In genomic region chr17:56200586-56200985, GRCm38 (mm10) we compare ENCODE assay signal across 17 mouse cellular contexts. TPM values are rescaled to one million over a fixed set of nuclear protein-coding genes. Genes with fewer than 3 reads are reported as not detected.
DNase-seq lines count a peak whose midpoint lies in the region; ATAC-seq and TF ChIP-seq lines count a peak whose summit lies in the region.
"Had no signal": no experiment of that assay in that cellular context is flagged by ENCODE, and none has a peak within 500 bp of the region (broad histone marks: within the 10 kb centered on the region; RNA-seq: fewer than 3 reads in every experiment).

No protein-coding gene starts in this region.

- no peak overlapping the region for H3K4me3 ChIP-seq in hindbrain, postnatal 0 days (ENCODE audit: low read length)
- H3K4me3 ChIP-seq in hindbrain, embryonic 14.5 days (replicated peaks; ENCODE audit: low read length), result no peak overlapping the region
- no peak overlapping the region for H3K4me3 ChIP-seq in midbrain, embryonic 14.5 days (replicated peaks; ENCODE audit: low read depth, low read length)
- H3K4me3 ChIP-seq in midbrain, embryonic 15.5 days, result no peak overlapping the region
- H3K4me3 ChIP-seq in small intestine, adult 2 months (ENCODE audit: low read depth, low read length), result no peak overlapping the region
- H3K4me3 ChIP-seq: forebrain, embryonic 12.5 days; limb, embryonic 15.5 days; midbrain, embryonic 12.5 days; neural tube, embryonic 15.5 days had no signal

- peak; percentile 64 for TF ChIP-seq CTCF in hindbrain, postnatal 0 days (IDR thresholded peaks at IDR 0.05; ENCODE audit: low read depth)
- TF ChIP-seq CTCF in small intestine, adult 2 months (IDR thresholded peaks at IDR 0.05; ENCODE audit: extremely low read depth, insufficient read length, insufficient replicate concordance, low read depth, low read length), result peak; percentile 52; the same call in 1 of the 2 replicates

- no peak for TF ChIP-seq POLR2A in small intestine, adult 2 months (IDR thresholded peaks at IDR 0.05; ENCODE audit: low read depth, low read length)

- H3K9me3 ChIP-seq in hindbrain, postnatal 0 days (ENCODE audit: low read length), result no peaks in the 10 kb centered on the region
- H3K9me3 ChIP-seq in hindbrain, embryonic 14.5 days (ENCODE audit: control insufficient read depth, low read length), result no peaks in the 10 kb centered on the region
- H3K9me3 ChIP-seq in midbrain, embryonic 14.5 days (ENCODE audit: control insufficient read depth, low read length), result no peaks in the 10 kb centered on the region
- H3K9me3 ChIP-seq in midbrain, embryonic 15.5 days, result no peaks in the 10 kb centered on the region
- H3K9me3 ChIP-seq: forebrain, embryonic 12.5 days; limb, embryonic 15.5 days; midbrain, embryonic 12.5 days; neural tube, embryonic 15.5 days had no signal

- ATAC-seq in hindbrain, postnatal 0 days, result no peak
- no peak for ATAC-seq in hindbrain, embryonic 14.5 days (ENCODE audit: low FRiP score)
- no peak for ATAC-seq in midbrain, embryonic 14.5 days (ENCODE audit: low FRiP score, low TSS enrichment)
- no peak for ATAC-seq in midbrain, embryonic 15.5 days (replicated peaks)

- no peaks in the 10 kb centered on the region for H3K4me1 ChIP-seq in hindbrain, postnatal 0 days (ENCODE audit: insufficient read depth, low read length)
- no peaks in the 10 kb centered on the region for H3K4me1 ChIP-seq in hindbrain, embryonic 14.5 days (replicated peaks; ENCODE audit: control insufficient read depth, insufficient read depth, low read length)
- H3K4me1 ChIP-seq in midbrain, embryonic 14.5 days (ENCODE audit: control insufficient read depth, insufficient read depth, low read length), result no peaks in the 10 kb centered on the region
- no peaks in the 10 kb centered on the region for H3K4me1 ChIP-seq in midbrain, embryonic 15.5 days
- H3K4me1 ChIP-seq in small intestine, adult 2 months (ENCODE audit: control insufficient read depth, insufficient read depth, insufficient read length, low read length), result no peaks in the 10 kb centered on the region
- H3K4me1 ChIP-seq: forebrain, embryonic 12.5 days; limb, embryonic 15.5 days; midbrain, embryonic 12.5 days; neural tube, embryonic 15.5 days had no signal

- H3K9ac ChIP-seq in hindbrain, postnatal 0 days (replicated peaks; ENCODE audit: low read length), result no peak overlapping the region
- no peak overlapping the region for H3K9ac ChIP-seq in hindbrain, embryonic 14.5 days
- no peak overlapping the region for H3K9ac ChIP-seq in midbrain, embryonic 14.5 days (replicated peaks; ENCODE audit: low read length)
- H3K9ac ChIP-seq in midbrain, embryonic 15.5 days, result no peak overlapping the region
- H3K9ac ChIP-seq: forebrain, embryonic 12.5 days; limb, embryonic 15.5 days; midbrain, embryonic 12.5 days; neural tube, embryonic 15.5 days had no signal

- no peaks in the 10 kb centered on the region for H3K27me3 ChIP-seq in hindbrain, postnatal 0 days (ENCODE audit: insufficient read depth, low read length)
- no peaks in the 10 kb centered on the region for H3K27me3 ChIP-seq in hindbrain, embryonic 14.5 days (ENCODE audit: control insufficient read depth, insufficient read depth, low read length)
- no peaks in the 10 kb centered on the region for H3K27me3 ChIP-seq in midbrain, embryonic 14.5 days (ENCODE audit: control insufficient read depth, insufficient read depth, low read length)
- H3K27me3 ChIP-seq in midbrain, embryonic 15.5 days (replicated peaks), result no peaks in the 10 kb centered on the region
- no peaks in the 10 kb centered on the region for H3K27me3 ChIP-seq in small intestine, adult 2 months (ENCODE audit: control insufficient read depth, insufficient read depth, low read length)
- H3K27me3 ChIP-seq: forebrain, embryonic 12.5 days; limb, embryonic 15.5 days; midbrain, embryonic 12.5 days; neural tube, embryonic 15.5 days had no signal

- H3K4me2 ChIP-seq in hindbrain, postnatal 0 days (ENCODE audit: low read depth, low read length), result no peak overlapping the region
- no peak overlapping the region for H3K4me2 ChIP-seq in hindbrain, embryonic 14.5 days (replicated peaks)
- H3K4me2 ChIP-seq in midbrain, embryonic 14.5 days (ENCODE audit: low read length), result no peak overlapping the region
- H3K4me2 ChIP-seq in midbrain, embryonic 15.5 days, result no peak overlapping the region
- H3K4me2 ChIP-seq: forebrain, embryonic 12.5 days; limb, embryonic 15.5 days; midbrain, embryonic 12.5 days; neural tube, embryonic 15.5 days had no signal

- DNase-seq in hindbrain, postnatal 0 days (ENCODE audit: low spot score), result peak; percentile 20
- DNase-seq in hindbrain, embryonic 14.5 days (ENCODE audit: low spot score), result no peak
- DNase-seq in midbrain, embryonic 14.5 days, result peak; percentile 7
- DNase-seq in R1 (ENCODE audit: low read depth, low spot score), result peak; percentile 64
- no peak for DNase-seq in kidney, adult 18-20 months
- DNase-seq in cerebellum, adult 8-10 months, result no peak
- DNase-seq: adrenal gland, postnatal 14 days; cerebellum, adult 18-20 months; gastrocnemius, postnatal 25 days; kidney, adult 9 months; thymus, postnatal 14 days had no signal

- no peak overlapping the region for H3K27ac ChIP-seq in hindbrain, postnatal 0 days
- no peak overlapping the region for H3K27ac ChIP-seq in hindbrain, embryonic 14.5 days
- no peak overlapping the region for H3K27ac ChIP-seq in midbrain, embryonic 14.5 days (replicated peaks; ENCODE audit: low read depth, low read length)
- H3K27ac ChIP-seq in midbrain, embryonic 15.5 days, result no peak overlapping the region
- H3K27ac ChIP-seq in small intestine, adult 2 months (ENCODE audit: insufficient read depth, low read depth, low read length), result no peak overlapping the region
- H3K27ac ChIP-seq: forebrain, embryonic 12.5 days; limb, embryonic 15.5 days; midbrain, embryonic 12.5 days; neural tube, embryonic 15.5 days had no signal

- 85% methylated on average over 9 of the region's 9 CpGs for WGBS in hindbrain, postnatal 0 days
- 85% methylated on average over 9 of the region's 9 CpGs for WGBS in hindbrain, embryonic 14.5 days
- 84% methylated on average over 9 of the region's 9 CpGs for WGBS in midbrain, embryonic 14.5 days
- WGBS in midbrain, embryonic 15.5 days, result 82% methylated on average over 9 of the region's 9 CpGs
- WGBS in small intestine, adult 2 months, result 87% methylated on average over 9 of the region's 9 CpGs

- H3K36me3 ChIP-seq in hindbrain, postnatal 0 days (ENCODE audit: insufficient read depth, low read length), result peaks cover 84% of the 10 kb centered on the region
- peaks cover 87% of the 10 kb centered on the region for H3K36me3 ChIP-seq in hindbrain, embryonic 14.5 days (replicated peaks; ENCODE audit: control insufficient read depth, insufficient read depth)
- peaks cover 87% of the 10 kb centered on the region for H3K36me3 ChIP-seq in midbrain, embryonic 14.5 days (ENCODE audit: control insufficient read depth, insufficient read depth, low read length)
- H3K36me3 ChIP-seq in midbrain, embryonic 15.5 days (replicated peaks), result peaks cover 73% of the 10 kb centered on the region
- peaks cover 60% of the 10 kb centered on the region for H3K36me3 ChIP-seq in small intestine, adult 2 months (ENCODE audit: control insufficient read depth, insufficient read depth, low read length)

RNA-seq across cellular contexts. Expression of gene Mydgf, which starts 16.9 kb away (rescaled TPM):
- 58.1 and 59.0 TPM in 2 replicates for total RNA-seq in hindbrain, postnatal 0 days (2014; rRNA removed)
- 86.6 and 86.9 TPM in 2 replicates for polyA plus RNA-seq in hindbrain, postnatal 0 days (2015; fragmentation: Nextera tagmentation; extraction: Ambion mirVana)
- polyA plus RNA-seq in hindbrain, embryonic 14.5 days (2014; fragmentation: Nextera tagmentation; extraction: Ambion mirVana), result 67.8 and 70.8 TPM in 2 replicates
- 55.1 and 57.5 TPM in 2 replicates for polyA plus RNA-seq in midbrain, embryonic 14.5 days (2014; fragmentation: Nextera tagmentation; extraction: Ambion mirVana)
- 74.9 and 76.4 TPM in 2 replicates for polyA plus RNA-seq in midbrain, embryonic 15.5 days (2015; fragmentation: Nextera tagmentation; extraction: Ambion mirVana)
- polyA plus RNA-seq in small intestine, adult 2 months (2012; rRNA removed), result 82.7 and 86.4 TPM in 2 replicates

RNA-seq across cellular contexts. Expression of gene Dpp9, which starts 18.1 kb away (rescaled TPM):
- 30.3 and 31.3 TPM in 2 replicates for total RNA-seq in hindbrain, postnatal 0 days (2014; rRNA removed)
- polyA plus RNA-seq in hindbrain, postnatal 0 days (2015; fragmentation: Nextera tagmentation; extraction: Ambion mirVana), result 18.9 and 19.0 TPM in 2 replicates
- 23.4 and 26.2 TPM in 2 replicates for polyA plus RNA-seq in hindbrain, embryonic 14.5 days (2014; fragmentation: Nextera tagmentation; extraction: Ambion mirVana)
- polyA plus RNA-seq in midbrain, embryonic 14.5 days (2014; fragmentation: Nextera tagmentation; extraction: Ambion mirVana), result 22.3 and 26.7 TPM in 2 replicates
- 27.8 and 29.1 TPM in 2 replicates for polyA plus RNA-seq in midbrain, embryonic 15.5 days (2015; fragmentation: Nextera tagmentation; extraction: Ambion mirVana)
- polyA plus RNA-seq in small intestine, adult 2 months (2012; rRNA removed), result 27.4 and 39.4 TPM in 2 replicates

RNA-seq across cellular contexts. Expression of gene Tnfaip8l1, which starts 38.3 kb away (rescaled TPM):
- 14.4 and 17.8 TPM in 2 replicates for total RNA-seq in hindbrain, postnatal 0 days (2014; rRNA removed)
- 6.9 and 7.1 TPM in 2 replicates for polyA plus RNA-seq in hindbrain, postnatal 0 days (2015; fragmentation: Nextera tagmentation; extraction: Ambion mirVana)
- polyA plus RNA-seq in hindbrain, embryonic 14.5 days (2014; fragmentation: Nextera tagmentation; extraction: Ambion mirVana), result 8.4 and 9.9 TPM in 2 replicates
- 8.5 and 10.5 TPM in 2 replicates for polyA plus RNA-seq in midbrain, embryonic 14.5 days (2014; fragmentation: Nextera tagmentation; extraction: Ambion mirVana)
- polyA plus RNA-seq in midbrain, embryonic 15.5 days (2015; fragmentation: Nextera tagmentation; extraction: Ambion mirVana), result 11.1 and 12.7 TPM in 2 replicates
- 4.2 and 10.3 TPM in 2 replicates for polyA plus RNA-seq in small intestine, adult 2 months (2012; rRNA removed)

RNA-seq across cellular contexts. Expression of gene Fem1a, which starts 56.0 kb away (rescaled TPM):
- total RNA-seq in hindbrain, postnatal 0 days (2014; rRNA removed), result 47.0 and 49.2 TPM in 2 replicates
- polyA plus RNA-seq in hindbrain, postnatal 0 days (2015; fragmentation: Nextera tagmentation; extraction: Ambion mirVana), result 15.1 and 15.7 TPM in 2 replicates
- 21.0 and 21.8 TPM in 2 replicates for polyA plus RNA-seq in hindbrain, embryonic 14.5 days (2014; fragmentation: Nextera tagmentation; extraction: Ambion mirVana)
- polyA plus RNA-seq in midbrain, embryonic 14.5 days (2014; fragmentation: Nextera tagmentation; extraction: Ambion mirVana), result 16.9 and 21.4 TPM in 2 replicates
- 20.1 and 20.5 TPM in 2 replicates for polyA plus RNA-seq in midbrain, embryonic 15.5 days (2015; fragmentation: Nextera tagmentation; extraction: Ambion mirVana)
- polyA plus RNA-seq in small intestine, adult 2 months (2012; rRNA removed), result 21.3 and 22.9 TPM in 2 replicates

Comparison
In these comparisons a context has a peak if more than half of its experiments do, and no peak if none do; other contexts are left out.
1. DNase-seq: peak in hindbrain, postnatal 0 days (single experiment), midbrain, embryonic 14.5 days (single experiment) and R1 (single experiment); none in hindbrain, embryonic 14.5 days (single experiment), kidney, adult 18-20 months (single experiment) and cerebellum, adult 8-10 months (single experiment).